Mouse (Mus musculus) gonadal fat pad, adult 2 months (tissue): Measurements from ENCODE around the gene Galns. TPM values are rescaled to one million over a fixed set of nuclear protein-coding genes. Genes with fewer than 3 reads are reported as not detected.

Experiments
- DNase-seq: peaks from one replicate; pipeline ENCODE4 v3.0.0-alpha.2; 2012; ENCODE audit warnings: low read depth
- polyA plus RNA-seq: library from polyadenylated mRNA; depleted of rRNA; stranded (reverse); fragments of >200 nt; gene quantifications from 2 replicates; pipeline ENCODE4 v1.2.3, GENCODE M21; 2012; rRNA removed

Gene Galns
- polyA plus RNA-seq, 1 experiment = 23.8 TPM

- no peak for DNase-seq
Measured at GRCm38 (mm10) chr8:122544138-122544537, 67.1 kb downstream of the Galns start.

- no peak for DNase-seq
Measured at GRCm38 (mm10) chr8:122538310-122539076, 72.8 kb downstream of the Galns start.

GRCm38 (mm10) chr8:122537812-122538211 lies 73.5 kb downstream of the Galns start:
- DNase-seq = no peak

GRCm38 (mm10) chr8:122537033-122537432 lies 74.2 kb downstream of the Galns start:
- no peak for DNase-seq

- no peak for DNase-seq
Measured at GRCm38 (mm10) chr8:122531312-122531711, 80.0 kb downstream of the Galns start.

GRCm38 (mm10) chr8:122529159-122529558 lies 82.1 kb downstream of the Galns start:
- no peak for DNase-seq

Other genes with a start within 250 kb of the Galns start
- 18.9 and 22.1 TPM in 2 replicates for gene Zc3h18, start 234.9 kb downstream of the Galns start, polyA plus RNA-seq
- 0.33 and 0.34 TPM in 2 replicates for gene Il17c, start 189.4 kb downstream of the Galns start, polyA plus RNA-seq
- 72.6 and 73.9 TPM in 2 replicates for gene Cyba, start 178.5 kb downstream of the Galns start, polyA plus RNA-seq
- 31.6 and 42.7 TPM in 2 replicates for gene Mvd, start 168.0 kb downstream of the Galns start, polyA plus RNA-seq
- 1.9 and 2.4 TPM in 2 replicates for gene Snai3, start 150.7 kb downstream of the Galns start, polyA plus RNA-seq
- gene Rnf166, start 135.4 kb downstream of the Galns start, polyA plus RNA-seq = 66.8 and 72.7 TPM in 2 replicates
- gene Ctu2, start 135.3 kb downstream of the Galns start, polyA plus RNA-seq = 16.1 and 21.8 TPM in 2 replicates
- gene Piezo1, start 60.1 kb downstream of the Galns start, polyA plus RNA-seq = 161 and 162 TPM in 2 replicates
- gene Cdt1, start 43.4 kb downstream of the Galns start, polyA plus RNA-seq = 4.6 and 5.6 TPM in 2 replicates
- gene Aprt, start 34.6 kb downstream of the Galns start, polyA plus RNA-seq = 34.5 and 42.2 TPM in 2 replicates
- gene Trappc2l, start 177 bp upstream of the Galns start, polyA plus RNA-seq = 109 and 121 TPM in 2 replicates
- gene Pabpn1l, start 11.3 kb upstream of the Galns start, polyA plus RNA-seq = not detected in 2 replicates
- 3.9 and 6.1 TPM in 2 replicates for gene Cbfa2t3, start 87.6 kb upstream of the Galns start, polyA plus RNA-seq
- gene Acsf3, start 164.0 kb upstream of the Galns start, polyA plus RNA-seq = 23.1 and 23.2 TPM in 2 replicates
- not detected in 2 replicates for gene Cdh15, start 236.5 kb upstream of the Galns start, polyA plus RNA-seq